Mouse (Mus musculus) testis, adult 2 months (tissue): ENCODE results near the gene Zfhx3.

ENCODE experiments used
- CTCF ChIP-seq: fragments of 200-500 bp; IDR thresholded peaks from 2 replicates; pipeline ENCODE4 v1.5.1; 2012; ENCODE audit warnings: low read depth, mild to moderate bottlenecking, inconsistent platforms, low read length, moderate library complexity; ENCODE audit not compliant: control insufficient read depth, insufficient read depth, insufficient replicate concordance
- POLR2A ChIP-seq: fragments of 200-500 bp; IDR thresholded peaks from 2 replicates; pipeline ENCODE4 v1.6.1; 2012; ENCODE audit warnings: low read depth, mild to moderate bottlenecking, inconsistent platforms, low read length, moderate library complexity; ENCODE audit not compliant: control insufficient read depth

DNA sequence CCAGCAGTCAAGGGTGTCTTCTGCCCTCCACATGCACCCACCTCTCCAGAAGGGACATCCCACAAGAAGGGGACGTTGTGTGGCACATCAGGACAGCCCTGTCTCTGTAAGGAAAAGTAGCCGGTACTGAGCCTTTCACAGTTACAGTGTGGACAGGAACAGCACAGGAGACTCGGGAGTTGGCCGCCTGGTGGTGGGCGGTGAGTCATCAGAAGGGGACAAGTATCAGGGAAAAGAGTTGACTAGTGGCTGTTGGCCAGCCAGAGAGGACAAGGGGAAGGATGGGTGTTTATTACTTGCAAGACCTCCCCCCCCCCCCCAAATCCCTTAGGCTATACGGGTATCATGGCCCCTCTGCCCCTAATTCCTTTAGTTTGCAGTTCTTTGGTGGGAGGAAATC lies 940.9 kb downstream of the Zfhx3 start:
- TF ChIP-seq CTCF: no peak
- TF ChIP-seq POLR2A: no peak
